Mouse (Mus musculus) intestine, embryonic 14.5 days (tissue): ENCODE data around the gene Abcg4. TPM values are rescaled to one million over a fixed set of nuclear protein-coding genes. Genes with fewer than 3 reads are reported as not detected.

Experiments
- ATAC-seq: fragments of 200-750 bp; cut with Nextera tagmentation; replicated peaks from 2 replicates; pipeline ENCODE4 v1.8.0; 2017; ENCODE audit warnings: low read depth, moderate number of reproducible peaks, moderate TSS enrichment, moderate library complexity; ENCODE audit not compliant: low FRiP score, low TSS enrichment
- DNase-seq: peaks from one replicate; pipeline ENCODE4 v3.0.0-alpha.2; 2018; ENCODE audit warnings: low spot score
- H3K27ac ChIP-seq: fragments of 300-500 bp; sonication (generic); 2 replicates; pipeline ENCODE4 v1.5.1; 2014; ENCODE audit warnings: low read depth, mild to moderate bottlenecking, control low read depth
- H3K27me3 ChIP-seq: fragments of 300-500 bp; sonication (generic); replicated peaks from 2 replicates; pipeline ENCODE4 v1.6.1; 2014; ENCODE audit warnings: low read length, control low read depth; ENCODE audit not compliant: control insufficient read depth, insufficient read depth
- H3K36me3 ChIP-seq: fragments of 300-500 bp; sonication (generic); 2 replicates; pipeline ENCODE4 v1.6.1; 2014; ENCODE audit warnings: low read length, control low read depth; ENCODE audit not compliant: control insufficient read depth, insufficient read depth
- H3K4me1 ChIP-seq: fragments of 300-500 bp; sonication (generic); replicated peaks from 2 replicates; pipeline ENCODE4 v1.6.1; 2014; ENCODE audit warnings: low read length, control low read depth, mixed read lengths; ENCODE audit not compliant: control insufficient read depth, insufficient read depth
- H3K4me2 ChIP-seq: fragments of 300-500 bp; sonication (generic); 2 replicates; pipeline ENCODE4 v1.6.1; 2014; ENCODE audit warnings: low read length
- H3K4me3 ChIP-seq: fragments of 300-500 bp; sonication (generic); 2 replicates; pipeline ENCODE4 v1.5.1; 2014; ENCODE audit warnings: low read depth, low read length, control low read depth, mixed read lengths
- H3K9ac ChIP-seq: fragments of 300-500 bp; sonication (generic); 2 replicates; pipeline ENCODE4 v1.6.1; 2014; ENCODE audit warnings: mild to moderate bottlenecking, low read length
- H3K9me3 ChIP-seq: fragments of 300-500 bp; sonication (generic); 2 replicates; pipeline ENCODE4 v1.6.1; 2016; ENCODE audit warnings: low read length, control low read depth; ENCODE audit not compliant: control insufficient read depth
- WGBS: fragments of 180-500 bp; shearing (Covaris S2); extraction: QIAGEN DNeasy Blood & Tissue Kit; methylation state at CpG from one replicate; pipeline ENCODE4 v1.1.7; 2014; 5-methylcytosine and 5-hydroxymethylcytosine counted together
- polyA plus RNA-seq: library from polyadenylated mRNA; unstranded; fragments of >200 nt; fragmentation: Nextera tagmentation; extraction: Ambion mirVana; gene quantifications from 2 replicates; pipeline ENCODE4 v1.2.1, GENCODE M21; 2014

The Abcg4 gene
- polyA plus RNA-seq, 1 experiment from 2014 or later, result 3.6 TPM

- H3K9ac ChIP-seq, result no peak overlapping the region
- no peaks in the 10 kb centered on the region for H3K27me3 ChIP-seq
- 79% methylated on average over 4 of the region's 4 CpGs for WGBS
- no peak overlapping the region for H3K27ac ChIP-seq
- H3K4me2 ChIP-seq, result no peak overlapping the region
- ATAC-seq, result no peak
- peaks cover 23% of the 10 kb centered on the region for H3K4me1 ChIP-seq
- H3K9me3 ChIP-seq, result no peaks in the 10 kb centered on the region
- peaks cover 25% of the 10 kb centered on the region for H3K36me3 ChIP-seq
- DNase-seq, result no peak
- H3K4me3 ChIP-seq, result no peak overlapping the region
Measured at GRCm38 (mm10) chr9:44314257-44314547, 25.8 kb upstream of the Abcg4 start.

- 80% methylated on average over 19 of the region's 19 CpGs for WGBS
- no peaks in the 10 kb centered on the region for H3K27me3 ChIP-seq
- DNase-seq, result no peak
- H3K4me1 ChIP-seq, result peaks cover 18% of the 10 kb centered on the region
- ATAC-seq, result no peak
- no peak overlapping the region for H3K4me3 ChIP-seq
- H3K27ac ChIP-seq, result no peak overlapping the region
- H3K9me3 ChIP-seq, result no peaks in the 10 kb centered on the region
- H3K36me3 ChIP-seq, result peaks cover 25% of the 10 kb centered on the region
- no peak overlapping the region for H3K9ac ChIP-seq
- no peak overlapping the region for H3K4me2 ChIP-seq
Measured at GRCm38 (mm10) chr9:44313476-44314256, 25.3 kb upstream of the Abcg4 start.

GRCm38 (mm10) chr9:44311136-44312134 is 23.0 kb upstream of the Abcg4 start:
- Histone ChIP-seq H3K27me3 (no peaks in the 10 kb centered on the region), H3K36me3 (peaks cover 25% of the 10 kb centered on the region), H3K9me3 (no peaks in the 10 kb centered on the region), H3K4me3 (no peak overlapping the region), H3K4me2 (peak overlapping the region; percentile 42), H3K4me1 (peaks cover 10% of the 10 kb centered on the region; the same call in 1 of the 2 replicates), H3K9ac (peak overlapping the region; percentile 11; the same call in 1 of the 2 replicates), H3K27ac (peak overlapping the region; percentile 49)
- WGBS, result 10% methylated on average over 27 of the region's 27 CpGs
- DNase-seq (peak; percentile 63), ATAC-seq (peak; percentile 78)

- H3K9ac ChIP-seq, result no peak overlapping the region
- ATAC-seq (no peak), DNase-seq (peak; percentile 54)
- peak overlapping the region; percentile 49; the same call in 1 of the 2 replicates for H3K27ac ChIP-seq
- peaks cover 10% of the 10 kb centered on the region; the same call in 1 of the 2 replicates for H3K4me1 ChIP-seq
- H3K36me3 ChIP-seq, result peaks cover 21% of the 10 kb centered on the region
- peak overlapping the region; percentile 42 for H3K4me2 ChIP-seq
- H3K27me3 ChIP-seq, result no peaks in the 10 kb centered on the region
- WGBS, result 40% methylated on average over 10 of the region's 10 CpGs
- H3K4me3 ChIP-seq, result no peak overlapping the region
- H3K9me3 ChIP-seq, result no peaks in the 10 kb centered on the region
Measured at GRCm38 (mm10) chr9:44310750-44311135, 22.3 kb upstream of the Abcg4 start.

- no peak for ATAC-seq
- Histone ChIP-seq H3K4me3 (no peak overlapping the region), H3K4me1 (peaks cover 13% of the 10 kb centered on the region), H3K9me3 (no peaks in the 10 kb centered on the region), H3K9ac (no peak overlapping the region), H3K4me2 (no peak overlapping the region), H3K27ac (no peak overlapping the region), H3K27me3 (no peaks in the 10 kb centered on the region), H3K36me3 (peaks cover 11% of the 10 kb centered on the region; the same call in 1 of the 2 replicates)
- WGBS, result 59% methylated on average over 3 of the region's 3 CpGs
- DNase-seq, result no peak
Measured at GRCm38 (mm10) chr9:44309756-44310155, 21.3 kb upstream of the Abcg4 start.

- DNase-seq (no peak), ATAC-seq (no peak)
- Histone ChIP-seq H3K36me3 (0 out of 2 replicates have a peak, but pooled peaks cover 9% of the 10 kb centered on the region), H3K27ac (no peak overlapping the region), H3K9me3 (no peaks in the 10 kb centered on the region), H3K4me2 (no peak overlapping the region), H3K4me3 (no peak overlapping the region), H3K9ac (no peak overlapping the region), H3K27me3 (no peaks in the 10 kb centered on the region), H3K4me1 (peaks cover 15% of the 10 kb centered on the region)
- 75% methylated on average over 2 of the region's 2 CpGs for WGBS
Measured at GRCm38 (mm10) chr9:44307248-44307647, 18.8 kb upstream of the Abcg4 start.

- Histone ChIP-seq H3K27me3 (no peaks in the 10 kb centered on the region), H3K9ac (no peak overlapping the region), H3K9me3 (no peaks in the 10 kb centered on the region), H3K4me1 (peaks cover 13% of the 10 kb centered on the region), H3K36me3 (0 out of 2 replicates have a peak, but pooled peaks cover 16% of the 10 kb centered on the region), H3K4me3 (no peak overlapping the region), H3K27ac (no peak overlapping the region), H3K4me2 (no peak overlapping the region)
- DNase-seq (no peak), ATAC-seq (no peak)
- 85% methylated on average over 6 of the region's 6 CpGs for WGBS
Measured at GRCm38 (mm10) chr9:44306532-44306931, 18.1 kb upstream of the Abcg4 start.

- peak; percentile 95 for DNase-seq
- Histone ChIP-seq H3K27ac (peak within 1 kb of the TSS; percentile 69), H3K27me3 (no peaks in the 10 kb centered on the region), H3K36me3 (peaks cover 26% of the 10 kb centered on the region), H3K9me3 (no peaks in the 10 kb centered on the region), H3K4me3 (peak within 1 kb of the TSS; percentile 98), H3K4me1 (peaks cover 5% of the 10 kb centered on the region), H3K9ac (peak within 1 kb of the TSS; percentile 96), H3K4me2 (peak within 1 kb of the TSS; percentile 72)
- peak; percentile 100 for ATAC-seq
- WGBS, result 1% methylated on average over 53 of the region's 54 CpGs
Measured at GRCm38 (mm10) chr9:44305466-44306079, 17.2 kb upstream of the Abcg4 start, which contains the start of gene Hinfp. Gene Hinfp (minus strand): TSS chr9:44305671.
